Mouse (Mus musculus): ENCODE data around the gene Zfp1.

DNA sequence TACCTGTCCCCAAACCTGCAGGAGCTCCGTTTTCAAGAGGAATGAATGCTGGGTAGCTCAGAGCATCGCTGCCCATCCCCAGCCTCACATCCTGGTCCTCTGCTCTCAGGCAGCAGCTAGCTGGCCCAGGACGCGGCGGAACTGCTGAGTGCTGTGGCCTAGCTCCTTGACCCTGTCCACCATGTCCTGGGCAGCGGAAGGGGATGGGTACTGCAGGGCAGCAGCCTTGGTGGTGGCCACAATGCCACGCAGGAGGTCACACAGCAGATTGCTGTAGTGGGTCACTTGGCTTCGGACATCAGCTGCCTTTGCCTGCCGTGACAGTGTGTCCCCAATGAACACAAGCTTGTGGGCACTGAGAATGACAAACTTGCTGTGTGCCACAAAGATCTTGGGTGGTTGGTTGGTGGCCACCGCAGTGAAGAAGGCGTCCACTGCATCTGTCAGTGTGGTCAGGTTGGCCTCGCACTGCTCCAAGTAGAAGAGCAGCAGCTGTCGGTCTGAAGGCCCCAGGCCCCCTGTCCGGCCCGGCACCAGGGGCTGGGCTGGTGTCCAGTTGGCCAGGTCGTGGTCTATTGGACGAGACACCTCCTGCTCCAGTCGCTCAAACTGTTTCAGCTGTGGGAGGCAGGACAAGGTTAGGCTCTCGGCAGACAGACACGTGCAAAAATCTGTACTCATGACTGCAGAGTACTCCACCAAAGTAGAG, 67.7 kb downstream of the Zfp1 start:
- TF ChIP-seq CTCF (IDR thresholded peaks at IDR 0.05; ENCODE audit: low read depth) (no peak), EP300 (IDR thresholded peaks at IDR 0.05; ENCODE audit: low read depth) (no peak)

Measured in heart, postnatal 0 days (tissue).